Mouse (Mus musculus) lung, adult 2 months (tissue): ENCODE measurements around the gene Slc22a17.

Experiments
- CTCF ChIP-seq: fragments of 200-500 bp; IDR thresholded peaks from 2 replicates; pipeline ENCODE4 v1.5.1; 2011; ENCODE audit warnings: mild to moderate bottlenecking, low read length, control low read depth; ENCODE audit not compliant: insufficient read depth
- POLR2A ChIP-seq: fragments of 200-500 bp; IDR thresholded peaks from 2 replicates; pipeline ENCODE4 v1.6.1; 2011; ENCODE audit warnings: low read depth, mild to moderate bottlenecking, control low read depth, low read length, borderline replicate concordance; ENCODE audit errors: extremely low read depth

GRCm38 (mm10) chr14:54958503-54958902 lies 45.6 kb upstream of the Slc22a17 start:
- TF ChIP-seq CTCF: no peak
- TF ChIP-seq POLR2A: no peak
